Mouse (Mus musculus): Measurements from ENCODE around the gene Ces1b.

- TF ChIP-seq MAX (IDR thresholded peaks at IDR 0.05; ENCODE audit: low read depth), result no peak
- no peak for TF ChIP-seq POLR2A (IDR thresholded peaks at IDR 0.05; ENCODE audit: insufficient read length, low read depth)
- no peak for TF ChIP-seq USF1 (IDR thresholded peaks at IDR 0.05; ENCODE audit: low read depth)
- TF ChIP-seq SRF (IDR thresholded peaks at IDR 0.05; ENCODE audit: control insufficient read depth, insufficient read length, low read depth), result no peak
- TF ChIP-seq MYOG (IDR thresholded peaks at IDR 0.05; ENCODE audit: control insufficient read depth in 1 of 3, insufficient read depth in 1 of 3, insufficient read length in 2 of 3, low read depth in 2 of 3), result no peak
- TF ChIP-seq CEBPB (IDR thresholded peaks at IDR 0.05; ENCODE audit: insufficient read depth, poor library complexity, severe bottlenecking), result no peak
- no peak for TF ChIP-seq E2F4 (IDR thresholded peaks at IDR 0.05; ENCODE audit: insufficient read depth)
- no peak for TF ChIP-seq TCF12 (IDR thresholded peaks at IDR 0.05; ENCODE audit: insufficient read depth, poor library complexity, severe bottlenecking)
- no peak for TF ChIP-seq POLR2AphosphoS2 (IDR thresholded peaks at IDR 0.05; ENCODE audit: insufficient read length, low read depth)
Observed at GRCm38 (mm10) chr8:93014300-93014699, 65.5 kb downstream of the Ces1b start.

Measured in myocyte (in vitro differentiated cells).